Comparison of ENCODE assay signal across 8 mouse cellular contexts in genomic region chr19:6400096-6401086, GRCm38 (mm10). TPM values are rescaled to one million over a fixed set of nuclear protein-coding genes. Genes with fewer than 3 reads are reported as not detected.
DNase-seq lines count a peak whose midpoint lies in the region; ATAC-seq and TF ChIP-seq lines count a peak whose summit lies in the region.

No protein-coding gene starts in this region.

- TF ChIP-seq CTCF in heart, postnatal 0 days (IDR thresholded peaks at IDR 0.05; ENCODE audit: low read depth): peak; percentile 7; the same call in 1 of the 2 replicates
- no peak for TF ChIP-seq CTCF in olfactory bulb, adult 2 months (IDR thresholded peaks at IDR 0.05; ENCODE audit: insufficient read depth, low read depth, low read length)

- H3K27me3 ChIP-seq in heart, postnatal 0 days (ENCODE audit: control insufficient read depth, insufficient read depth, low read length): no peaks in the 10 kb centered on the region
- H3K27me3 ChIP-seq in liver, embryonic 13.5 days: peaks cover 60% of the 10 kb centered on the region

- no peak for TF ChIP-seq EP300 in heart, postnatal 0 days (IDR thresholded peaks at IDR 0.05; ENCODE audit: low read depth)

- ATAC-seq in heart, postnatal 0 days (ENCODE audit: insufficient read depth, low read depth): no peak
- no peak for ATAC-seq in liver, embryonic 13.5 days (ENCODE audit: low read depth)

- peaks cover 26% of the 10 kb centered on the region for H3K4me1 ChIP-seq in heart, postnatal 0 days (ENCODE audit: control insufficient read depth, insufficient read depth)
- peaks cover 55% of the 10 kb centered on the region for H3K4me1 ChIP-seq in liver, embryonic 13.5 days (replicated peaks)
- H3K4me1 ChIP-seq in olfactory bulb, adult 2 months (ENCODE audit: control insufficient read depth, insufficient read depth, low read length): peaks cover 57% of the 10 kb centered on the region

- TF ChIP-seq POLR2A in olfactory bulb, adult 2 months (IDR thresholded peaks at IDR 0.05; ENCODE audit: insufficient read depth, low read depth, low read length): no peak

- H3K4me3 ChIP-seq in heart, postnatal 0 days (ENCODE audit: low read depth, low read length): peak overlapping the region; percentile 71
- H3K4me3 ChIP-seq in liver, embryonic 13.5 days (replicated peaks): peak overlapping the region; percentile 64
- H3K4me3 ChIP-seq in olfactory bulb, adult 2 months (ENCODE audit: insufficient read depth, low read depth, low read length): peak overlapping the region; percentile 64

- DNase-seq in kidney, adult 9 months: peak; percentile 27
- no peak for DNase-seq in kidney, postnatal 14 days
- DNase-seq in T-cell, adult 2 months (ENCODE audit: low spot score): peak; percentile 89
- no peak for DNase-seq in heart, postnatal 0 days (ENCODE audit: low spot score)
- no peak for DNase-seq in liver, embryonic 13.5 days
- no peak for DNase-seq in embryo, embryonic 10 days (ENCODE audit: low spot score)
- DNase-seq in right cerebral cortex, adult 2 months (ENCODE audit: low spot score in 2 of 2): no peak

- H3K27ac ChIP-seq in heart, postnatal 0 days (ENCODE audit: low read depth): peak overlapping the region; percentile 61
- peak overlapping the region; percentile 65 for H3K27ac ChIP-seq in liver, embryonic 13.5 days
- peak overlapping the region; percentile 9 for H3K27ac ChIP-seq in olfactory bulb, adult 2 months (ENCODE audit: insufficient read depth, low read depth, low read length)

- peak overlapping the region; percentile 73 for H3K9ac ChIP-seq in heart, postnatal 0 days (replicated peaks; ENCODE audit: low read depth, low read length)
- peak overlapping the region; percentile 65 for H3K9ac ChIP-seq in liver, embryonic 13.5 days

- peaks cover 8% of the 10 kb centered on the region; the same call in 1 of the 2 replicates for H3K36me3 ChIP-seq in heart, postnatal 0 days (replicated peaks; ENCODE audit: control insufficient read depth, insufficient read depth, low read length)
- H3K36me3 ChIP-seq in liver, embryonic 13.5 days: peaks cover 7% of the 10 kb centered on the region

- no peaks in the 10 kb centered on the region for H3K9me3 ChIP-seq in heart, postnatal 0 days (replicated peaks; ENCODE audit: control insufficient read depth, low read length)
- H3K9me3 ChIP-seq in liver, embryonic 13.5 days (replicated peaks): no peaks in the 10 kb centered on the region

- peak overlapping the region; percentile 99 for H3K4me2 ChIP-seq in heart, postnatal 0 days (ENCODE audit: low read depth, low read length)
- H3K4me2 ChIP-seq in liver, embryonic 13.5 days: peak overlapping the region; percentile 91

- WGBS in heart, postnatal 0 days: 3% methylated on average over 29 of the region's 29 CpGs
- 2% methylated on average over 28 of the region's 29 CpGs for WGBS in liver, embryonic 13.5 days (ENCODE audit: insufficient replicate concordance)
- WGBS in olfactory bulb, adult 2 months: 4% methylated on average over 29 of the region's 29 CpGs

RNA-seq across cellular contexts. Expression of gene Rasgrp2, which starts 1.3 kb away (rescaled TPM):
- total RNA-seq in heart, postnatal 0 days (2014; rRNA removed; ENCODE audit: low replicate concordance): 25.3 and 55.6 TPM in 2 replicates
- 46.6 and 55.5 TPM in 2 replicates for polyA plus RNA-seq in heart, postnatal 0 days (2015; fragmentation: Nextera tagmentation; extraction: Ambion mirVana)
- polyA plus RNA-seq in liver, embryonic 13.5 days (2015; fragmentation: Nextera tagmentation; extraction: Ambion mirVana): 77.2 and 85.3 TPM in 2 replicates
- 282 TPM in 1 of 2 replicates, not detected in the other for polyA plus RNA-seq in olfactory bulb, adult 2 months (2012; ENCODE audit: insufficient read depth, insufficient read length, low replicate concordance, missing spikeins)

RNA-seq across cellular contexts. Expression of gene Pygm, which starts 16.2 kb away (rescaled TPM):
- 451 and 487 TPM in 2 replicates for total RNA-seq in heart, postnatal 0 days (2014; rRNA removed; ENCODE audit: low replicate concordance)
- polyA plus RNA-seq in heart, postnatal 0 days (2015; fragmentation: Nextera tagmentation; extraction: Ambion mirVana): 390 and 400 TPM in 2 replicates
- 2.7 and 2.9 TPM in 2 replicates for polyA plus RNA-seq in liver, embryonic 13.5 days (2015; fragmentation: Nextera tagmentation; extraction: Ambion mirVana)
- polyA plus RNA-seq in olfactory bulb, adult 2 months (2012; ENCODE audit: insufficient read depth, insufficient read length, low replicate concordance, missing spikeins): not detected in 2 replicates

RNA-seq across cellular contexts. Expression of gene Nrxn2, which starts 18.1 kb away (rescaled TPM):
- not detected in 2 replicates for total RNA-seq in heart, postnatal 0 days (2014; rRNA removed; ENCODE audit: low replicate concordance)
- 0.67 and 0.68 TPM in 2 replicates for polyA plus RNA-seq in heart, postnatal 0 days (2015; fragmentation: Nextera tagmentation; extraction: Ambion mirVana)
- polyA plus RNA-seq in liver, embryonic 13.5 days (2015; fragmentation: Nextera tagmentation; extraction: Ambion mirVana): 0.48 and 0.54 TPM in 2 replicates
- 202 and 263 TPM in 2 replicates for polyA plus RNA-seq in olfactory bulb, adult 2 months (2012; ENCODE audit: insufficient read depth, insufficient read length, low replicate concordance, missing spikeins)

RNA-seq across cellular contexts. Expression of gene Sf1, which starts 36.9 kb away (rescaled TPM):
- 41.8 and 94.6 TPM in 2 replicates for total RNA-seq in heart, postnatal 0 days (2014; rRNA removed; ENCODE audit: low replicate concordance)
- 31.8 and 38.3 TPM in 2 replicates for polyA plus RNA-seq in heart, postnatal 0 days (2015; fragmentation: Nextera tagmentation; extraction: Ambion mirVana)
- polyA plus RNA-seq in liver, embryonic 13.5 days (2015; fragmentation: Nextera tagmentation; extraction: Ambion mirVana): 68.4 and 92.3 TPM in 2 replicates
- polyA plus RNA-seq in olfactory bulb, adult 2 months (2012; ENCODE audit: insufficient read depth, insufficient read length, low replicate concordance, missing spikeins): 340 TPM in 1 of 2 replicates, not detected in the other

RNA-seq across cellular contexts. Expression of gene Map4k2, which starts 59.5 kb away (rescaled TPM):
- 48.4 and 59.1 TPM in 2 replicates for total RNA-seq in heart, postnatal 0 days (2014; rRNA removed; ENCODE audit: low replicate concordance)
- 9.6 and 10.1 TPM in 2 replicates for polyA plus RNA-seq in heart, postnatal 0 days (2015; fragmentation: Nextera tagmentation; extraction: Ambion mirVana)
- 4.5 and 5.8 TPM in 2 replicates for polyA plus RNA-seq in liver, embryonic 13.5 days (2015; fragmentation: Nextera tagmentation; extraction: Ambion mirVana)
- polyA plus RNA-seq in olfactory bulb, adult 2 months (2012; ENCODE audit: insufficient read depth, insufficient read length, low replicate concordance, missing spikeins): 158 TPM in 1 of 2 replicates, not detected in the other

Comparison
In these comparisons a context has a peak if more than half of its experiments do, and no peak if none do; other contexts are left out.
1. DNase-seq: peak in kidney, adult 9 months (single experiment) and T-cell, adult 2 months (single experiment); none in kidney, postnatal 14 days (single experiment), heart, postnatal 0 days (single experiment), liver, embryonic 13.5 days (single experiment), embryo, embryonic 10 days (single experiment) and right cerebral cortex, adult 2 months (0 of 2).
2. H3K27ac ChIP-seq: peak in every context shown above with its lines; median percentile 65 in liver, embryonic 13.5 days; 61 in heart, postnatal 0 days; 9 in olfactory bulb, adult 2 months.
3. RNA of gene Pygm, which starts 16.2 kb away (polyA plus RNA-seq): 390 to 400 TPM in heart, postnatal 0 days; 2.7 to 2.9 TPM in liver, embryonic 13.5 days and not detected in olfactory bulb, adult 2 months; every median in the first group is over 10 times any median in the second.
4. RNA of gene Nrxn2, which starts 18.1 kb away (polyA plus RNA-seq): 202 to 263 TPM in olfactory bulb, adult 2 months; 0.67 to 0.68 TPM in heart, postnatal 0 days and 0.48 to 0.54 TPM in liver, embryonic 13.5 days; every median in the first group is over 100 times any median in the second.
5. Peak in every context shown above with its lines, with median percentiles within 50 percentile points of each other: H3K4me3 ChIP-seq.